ENCODE assay signal across 19 mouse cellular contexts in the genomic region with DNA sequence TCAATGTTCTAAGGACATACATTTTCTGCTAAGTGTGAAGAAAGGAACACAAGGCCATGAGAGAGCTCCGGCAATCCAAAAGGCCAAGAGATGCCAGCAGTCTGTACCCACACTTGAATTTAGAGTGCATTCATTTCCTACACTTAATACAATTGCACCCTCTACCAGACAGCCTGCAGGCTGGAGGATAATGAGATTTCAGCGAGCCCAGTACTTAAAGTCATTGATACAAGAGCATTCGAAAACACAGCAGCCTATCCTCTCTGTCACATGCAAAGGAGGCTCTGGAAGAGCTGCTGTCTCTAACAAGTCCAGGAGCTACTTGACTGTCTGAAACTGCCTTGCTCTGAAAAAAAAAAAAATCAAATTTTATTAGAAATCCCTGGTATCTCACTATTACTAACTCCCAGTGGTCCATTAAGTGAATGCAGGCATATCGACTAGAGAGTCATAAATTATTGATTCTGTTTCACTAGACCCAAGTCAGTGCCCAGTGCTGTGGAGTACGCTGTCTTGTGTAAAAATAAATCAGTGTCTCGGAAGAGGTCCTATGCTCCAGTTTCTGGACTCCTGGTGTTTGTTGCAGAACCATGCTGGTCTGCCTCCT.
DNase-seq lines count a peak whose midpoint lies in the region; ATAC-seq and TF ChIP-seq lines count a peak whose summit lies in the region.
"Had no signal": no experiment of that assay in that cellular context is flagged by ENCODE, and none has a peak within 500 bp of the region (broad histone marks: within the 10 kb centered on the region; RNA-seq: fewer than 3 reads in every experiment).

No protein-coding gene starts in this region.

- no peaks in the 10 kb centered on the region for H3K9me3 ChIP-seq in kidney, postnatal 0 days (replicated peaks; ENCODE audit: low read length)
- no peaks in the 10 kb centered on the region for H3K9me3 ChIP-seq in hindbrain, embryonic 13.5 days
- no peaks in the 10 kb centered on the region for H3K9me3 ChIP-seq in midbrain, embryonic 11.5 days (ENCODE audit: control insufficient read depth, low read length)
- no peaks in the 10 kb centered on the region for H3K9me3 ChIP-seq in neural tube, embryonic 15.5 days (replicated peaks)
- H3K9me3 ChIP-seq: embryonic facial prominence, embryonic 15.5 days; limb, embryonic 10.5 days had no signal

- H3K36me3 ChIP-seq in kidney, postnatal 0 days (ENCODE audit: insufficient read depth, low read length) = no peaks in the 10 kb centered on the region
- no peaks in the 10 kb centered on the region for H3K36me3 ChIP-seq in hindbrain, embryonic 13.5 days
- H3K36me3 ChIP-seq in midbrain, embryonic 11.5 days (ENCODE audit: control insufficient read depth, insufficient read depth, low read length) = no peaks in the 10 kb centered on the region
- no peaks in the 10 kb centered on the region for H3K36me3 ChIP-seq in neural tube, embryonic 15.5 days
- H3K36me3 ChIP-seq: embryonic facial prominence, embryonic 15.5 days; limb, embryonic 10.5 days had no signal

- 48% methylated on average over 6 of the region's 6 CpGs for WGBS in kidney, postnatal 0 days
- WGBS in hindbrain, embryonic 13.5 days = 50% methylated on average over 6 of the region's 6 CpGs
- WGBS in midbrain, embryonic 11.5 days = 70% methylated on average over 6 of the region's 6 CpGs
- 33% methylated on average over 6 of the region's 6 CpGs for WGBS in neural tube, embryonic 15.5 days

- H3K9ac ChIP-seq in kidney, postnatal 0 days (ENCODE audit: low read depth, low read length) = no peak overlapping the region
- H3K9ac ChIP-seq in hindbrain, embryonic 13.5 days = no peak overlapping the region
- no peak overlapping the region for H3K9ac ChIP-seq in midbrain, embryonic 11.5 days (ENCODE audit: low read length)
- no peak overlapping the region for H3K9ac ChIP-seq in neural tube, embryonic 15.5 days (replicated peaks)
- H3K9ac ChIP-seq: embryonic facial prominence, embryonic 15.5 days; liver, postnatal 0 days had no signal

- H3K27me3 ChIP-seq in kidney, postnatal 0 days (ENCODE audit: insufficient read depth, low read length) = no peaks in the 10 kb centered on the region
- no peaks in the 10 kb centered on the region for H3K27me3 ChIP-seq in hindbrain, embryonic 13.5 days
- H3K27me3 ChIP-seq in midbrain, embryonic 11.5 days (ENCODE audit: control insufficient read depth, insufficient read depth, low read length) = no peaks in the 10 kb centered on the region
- H3K27me3 ChIP-seq in neural tube, embryonic 15.5 days (replicated peaks) = no peaks in the 10 kb centered on the region
- H3K27me3 ChIP-seq: CH12.LX; embryonic facial prominence, embryonic 15.5 days had no signal

- H3K27ac ChIP-seq in kidney, postnatal 0 days = peak overlapping the region; percentile 54; the same call in 1 of the 2 replicates
- H3K27ac ChIP-seq in hindbrain, embryonic 13.5 days = peak overlapping the region; percentile 63
- no peak overlapping the region for H3K27ac ChIP-seq in midbrain, embryonic 11.5 days (ENCODE audit: low read depth, low read length)
- H3K27ac ChIP-seq in neural tube, embryonic 15.5 days (replicated peaks) = peak overlapping the region; percentile 56; the same call in 1 of the 2 replicates
- H3K27ac ChIP-seq: embryonic facial prominence, embryonic 15.5 days; gastrocnemius, adult 2 months; limb, embryonic 10.5 days had no signal

- 0 out of 2 replicates have a peak, but pooled peaks cover 10% of the 10 kb centered on the region for H3K4me1 ChIP-seq in kidney, postnatal 0 days (replicated peaks; ENCODE audit: insufficient read depth, low read length)
- H3K4me1 ChIP-seq in hindbrain, embryonic 13.5 days (replicated peaks) = peaks cover 40% of the 10 kb centered on the region
- peaks cover 7% of the 10 kb centered on the region; the same call in 1 of the 2 replicates for H3K4me1 ChIP-seq in midbrain, embryonic 11.5 days (ENCODE audit: control insufficient read depth, insufficient read depth, low read length)
- peaks cover 24% of the 10 kb centered on the region for H3K4me1 ChIP-seq in neural tube, embryonic 15.5 days
- H3K4me1 ChIP-seq: limb, embryonic 10.5 days had no signal

- no peak for DNase-seq in kidney, postnatal 0 days (ENCODE audit: low spot score)
- DNase-seq in kidney, postnatal 25 days = no peak
- DNase-seq in midbrain, embryonic 11.5 days (ENCODE audit: low spot score, missing footprints) = peak; percentile 84
- DNase-seq in frontal cortex, postnatal 36 days (ENCODE audit: low spot score in 2 of 2) = no peak
- no peak for DNase-seq in ovary, postnatal 36 days (ENCODE audit: low spot score)
- DNase-seq in layer of hippocampus, adult 8-10 months (ENCODE audit: low spot score in 2 of 2) = no peak
- DNase-seq: cerebellum, adult 9-11 months; embryo, embryonic 11 days; gastrocnemius, adult 2 months; heart, postnatal 10 days; lung, postnatal 10 days; right cerebral cortex, adult 18-20 months had no signal

- no peak for ATAC-seq in kidney, postnatal 0 days (replicated peaks; ENCODE audit: low FRiP score, low read depth)
- ATAC-seq in hindbrain, embryonic 13.5 days (ENCODE audit: low FRiP score) = no peak
- ATAC-seq in midbrain, embryonic 11.5 days (ENCODE audit: low FRiP score) = no peak
- 0 out of 2 replicates have a peak, but pooled peaks have one; percentile 17 for ATAC-seq in neural tube, embryonic 15.5 days (ENCODE audit: low FRiP score)
- ATAC-seq: liver, postnatal 0 days had no signal

- TF ChIP-seq CTCF in kidney, postnatal 0 days (IDR thresholded peaks at IDR 0.05; ENCODE audit: low read depth) = no peak

- H3K4me3 ChIP-seq in kidney, postnatal 0 days (replicated peaks; ENCODE audit: low read depth, low read length) = no peak overlapping the region
- H3K4me3 ChIP-seq in hindbrain, embryonic 13.5 days = no peak overlapping the region
- no peak overlapping the region for H3K4me3 ChIP-seq in midbrain, embryonic 11.5 days (ENCODE audit: low read depth, low read length)
- no peak overlapping the region for H3K4me3 ChIP-seq in neural tube, embryonic 15.5 days (replicated peaks)
- H3K4me3 ChIP-seq: embryonic facial prominence, embryonic 15.5 days; gastrocnemius, adult 2 months; limb, embryonic 10.5 days had no signal

- H3K4me2 ChIP-seq in kidney, postnatal 0 days (ENCODE audit: low read length) = no peak overlapping the region
- no peak overlapping the region for H3K4me2 ChIP-seq in hindbrain, embryonic 13.5 days
- H3K4me2 ChIP-seq in midbrain, embryonic 11.5 days = no peak overlapping the region
- no peak overlapping the region for H3K4me2 ChIP-seq in neural tube, embryonic 15.5 days
- H3K4me2 ChIP-seq: embryonic facial prominence, embryonic 15.5 days; heart, embryonic 11.5 days had no signal
